Mouse (Mus musculus) stomach, embryonic 16.5 days (tissue): ENCODE results near the gene Kcnt1. TPM values are rescaled to one million over a fixed set of nuclear protein-coding genes. Genes with fewer than 3 reads are reported as not detected.

Experiments
- ATAC-seq: fragments of 200-750 bp; cut with Nextera tagmentation; 2 replicates; pipeline ENCODE4 v1.8.0; 2017; ENCODE audit warnings: moderate number of reproducible peaks, moderate TSS enrichment; ENCODE audit not compliant: insufficient read depth, low FRiP score
- H3K27ac ChIP-seq: fragments of 300-500 bp; sonication (generic); 2 replicates; pipeline ENCODE4 v1.5.1; 2014; ENCODE audit warnings: low read length
- H3K27me3 ChIP-seq: fragments of 300-500 bp; sonication (generic); 2 replicates; pipeline ENCODE4 v1.6.1; 2014; ENCODE audit warnings: low read length, control low read depth, mixed read lengths; ENCODE audit not compliant: control insufficient read depth, insufficient read depth
- H3K36me3 ChIP-seq: fragments of 300-500 bp; sonication (generic); 2 replicates; pipeline ENCODE4 v1.6.1; 2014; ENCODE audit warnings: low read length; ENCODE audit not compliant: control insufficient read depth, insufficient read depth
- H3K4me1 ChIP-seq: fragments of 300-500 bp; sonication (generic); 2 replicates; pipeline ENCODE4 v1.6.1; 2014; ENCODE audit warnings: low read length, control low read depth, mixed read lengths; ENCODE audit not compliant: control insufficient read depth, insufficient read depth
- H3K4me2 ChIP-seq: fragments of 300-500 bp; sonication (generic); 2 replicates; pipeline ENCODE4 v1.6.1; 2014; ENCODE audit warnings: low read depth, low read length, mixed read lengths
- H3K4me3 ChIP-seq: fragments of 300-500 bp; sonication (generic); replicated peaks from 2 replicates; pipeline ENCODE4 v1.5.1; 2014; ENCODE audit warnings: mild to moderate bottlenecking, low read length
- H3K9ac ChIP-seq: fragments of 300-500 bp; sonication (generic); 2 replicates; pipeline ENCODE4 v1.6.1; 2014; ENCODE audit warnings: low read length
- H3K9me3 ChIP-seq: fragments of 300-500 bp; sonication (generic); replicated peaks from 2 replicates; pipeline ENCODE4 v1.6.1; 2016; ENCODE audit warnings: low read length, control low read depth; ENCODE audit not compliant: control insufficient read depth
- WGBS: fragments of 180-500 bp; shearing (Covaris S2); extraction: QIAGEN DNeasy Blood & Tissue Kit; methylation state at CpG from one replicate; pipeline ENCODE4 v1.1.7; 2014; 5-methylcytosine and 5-hydroxymethylcytosine counted together
- polyA plus RNA-seq: library from polyadenylated mRNA; unstranded; fragments of >200 nt; fragmentation: Nextera tagmentation; extraction: Ambion mirVana; gene quantifications from 2 replicates; pipeline ENCODE4 v1.2.1, GENCODE M21; 2015

Kcnt1 gene
- polyA plus RNA-seq, 1 experiment from 2014 or later, result 0.65 TPM

- Histone ChIP-seq H3K27ac (no peak overlapping the region), H3K9ac (no peak overlapping the region), H3K4me1 (no peaks in the 10 kb centered on the region), H3K36me3 (no peaks in the 10 kb centered on the region), H3K27me3 (no peaks in the 10 kb centered on the region), H3K4me2 (no peak overlapping the region), H3K9me3 (no peaks in the 10 kb centered on the region), H3K4me3 (no peak overlapping the region)
- ATAC-seq, result no peak
- 54% methylated on average over 8 of the region's 8 CpGs for WGBS
These were observed 23.7 kb downstream of the Kcnt1 start for GRCm38 (mm10) chr2:25887226-25887625.

GRCm38 (mm10) chr2:25888144-25888543, 24.6 kb downstream of the Kcnt1 start:
- H3K36me3 ChIP-seq, result no peaks in the 10 kb centered on the region
- H3K27ac ChIP-seq, result no peak overlapping the region
- H3K9me3 ChIP-seq, result no peaks in the 10 kb centered on the region
- H3K9ac ChIP-seq, result no peak overlapping the region
- H3K27me3 ChIP-seq, result no peaks in the 10 kb centered on the region
- H3K4me1 ChIP-seq, result no peaks in the 10 kb centered on the region
- no peak overlapping the region for H3K4me3 ChIP-seq
- ATAC-seq, result no peak
- H3K4me2 ChIP-seq, result no peak overlapping the region
- WGBS, result 56% methylated on average over 5 of the region's 5 CpGs

GRCm38 (mm10) chr2:25892440-25892839, 28.9 kb downstream of the Kcnt1 start:
- 73% methylated on average over 7 of the region's 7 CpGs for WGBS
- Histone ChIP-seq H3K36me3 (no peaks in the 10 kb centered on the region), H3K9me3 (no peaks in the 10 kb centered on the region), H3K9ac (no peak overlapping the region), H3K4me3 (no peak overlapping the region), H3K4me2 (no peak overlapping the region), H3K27ac (no peak overlapping the region), H3K4me1 (no peaks in the 10 kb centered on the region), H3K27me3 (no peaks in the 10 kb centered on the region)
- ATAC-seq, result no peak

GRCm38 (mm10) chr2:25898970-25899369, 35.4 kb downstream of the Kcnt1 start:
- Histone ChIP-seq H3K9ac (no peak overlapping the region), H3K4me3 (no peak overlapping the region), H3K9me3 (no peaks in the 10 kb centered on the region), H3K27ac (no peak overlapping the region), H3K4me1 (no peaks in the 10 kb centered on the region), H3K36me3 (no peaks in the 10 kb centered on the region), H3K27me3 (no peaks in the 10 kb centered on the region), H3K4me2 (no peak overlapping the region)
- no peak for ATAC-seq
- WGBS, result 79% methylated on average over 9 of the region's 9 CpGs

- H3K4me3 ChIP-seq, result no peak overlapping the region
- no peaks in the 10 kb centered on the region for H3K36me3 ChIP-seq
- no peaks in the 10 kb centered on the region for H3K4me1 ChIP-seq
- no peaks in the 10 kb centered on the region for H3K27me3 ChIP-seq
- no peak overlapping the region for H3K4me2 ChIP-seq
- no peaks in the 10 kb centered on the region for H3K9me3 ChIP-seq
- H3K9ac ChIP-seq, result no peak overlapping the region
- ATAC-seq, result no peak
- no peak overlapping the region for H3K27ac ChIP-seq
- 83% methylated on average over 12 of the region's 12 CpGs for WGBS
These were observed 46.3 kb downstream of the Kcnt1 start for GRCm38 (mm10) chr2:25909872-25910271.

- Histone ChIP-seq H3K4me3 (no peak overlapping the region), H3K4me2 (no peak overlapping the region), H3K4me1 (no peaks in the 10 kb centered on the region), H3K36me3 (no peaks in the 10 kb centered on the region), H3K27ac (no peak overlapping the region), H3K27me3 (no peaks in the 10 kb centered on the region), H3K9me3 (no peaks in the 10 kb centered on the region), H3K9ac (no peak overlapping the region)
- WGBS, result 44% methylated on average over 2 of the region's 2 CpGs
- ATAC-seq, result no peak
These were observed 49.7 kb downstream of the Kcnt1 start for GRCm38 (mm10) chr2:25913247-25913646.

GRCm38 (mm10) chr2:25914201-25914600, 50.7 kb downstream of the Kcnt1 start:
- H3K27me3 ChIP-seq, result no peaks in the 10 kb centered on the region
- no peaks in the 10 kb centered on the region for H3K36me3 ChIP-seq
- no peak overlapping the region for H3K4me3 ChIP-seq
- WGBS, result 67% methylated on average over 4 of the region's 4 CpGs
- no peaks in the 10 kb centered on the region for H3K9me3 ChIP-seq
- no peak for ATAC-seq
- H3K27ac ChIP-seq, result no peak overlapping the region
- H3K9ac ChIP-seq, result no peak overlapping the region
- H3K4me1 ChIP-seq, result no peaks in the 10 kb centered on the region
- no peak overlapping the region for H3K4me2 ChIP-seq

- ATAC-seq, result no peak
- H3K9me3 ChIP-seq, result no peaks in the 10 kb centered on the region
- no peak overlapping the region for H3K4me2 ChIP-seq
- H3K27ac ChIP-seq, result no peak overlapping the region
- H3K9ac ChIP-seq, result no peak overlapping the region
- no peak overlapping the region for H3K4me3 ChIP-seq
- 82% methylated on average over 5 of the region's 5 CpGs for WGBS
- no peaks in the 10 kb centered on the region for H3K4me1 ChIP-seq
- H3K36me3 ChIP-seq, result no peaks in the 10 kb centered on the region
- H3K27me3 ChIP-seq, result no peaks in the 10 kb centered on the region
These were observed 51.3 kb downstream of the Kcnt1 start for GRCm38 (mm10) chr2:25914821-25915220.

GRCm38 (mm10) chr2:25918408-25918807, 54.9 kb downstream of the Kcnt1 start:
- no peak overlapping the region for H3K4me2 ChIP-seq
- ATAC-seq, result no peak
- no peaks in the 10 kb centered on the region for H3K36me3 ChIP-seq
- H3K27ac ChIP-seq, result no peak overlapping the region
- no peak overlapping the region for H3K9ac ChIP-seq
- H3K27me3 ChIP-seq, result no peaks in the 10 kb centered on the region
- no peaks in the 10 kb centered on the region for H3K9me3 ChIP-seq
- no peaks in the 10 kb centered on the region for H3K4me1 ChIP-seq
- WGBS, result 78% methylated on average over 2 of the region's 2 CpGs
- H3K4me3 ChIP-seq, result no peak overlapping the region

GRCm38 (mm10) chr2:25919972-25920371, 56.4 kb downstream of the Kcnt1 start:
- Histone ChIP-seq H3K27me3 (no peaks in the 10 kb centered on the region), H3K4me1 (no peaks in the 10 kb centered on the region), H3K9me3 (no peaks in the 10 kb centered on the region), H3K36me3 (no peaks in the 10 kb centered on the region), H3K27ac (no peak overlapping the region), H3K4me3 (no peak overlapping the region), H3K4me2 (no peak overlapping the region), H3K9ac (no peak overlapping the region)
- 42% methylated on average over 3 of the region's 3 CpGs for WGBS
- no peak for ATAC-seq
